Mouse (Mus musculus) liver, embryonic 11.5 days (tissue): ENCODE measurements around the gene Sgk2. TPM values are rescaled to one million over a fixed set of nuclear protein-coding genes. Genes with fewer than 3 reads are reported as not detected.
A peak's percentile ranks its signal among the peaks of the same experiment; 100 is the strongest.

Source experiments
- ATAC-seq: fragments of 200-750 bp; cut with Nextera tagmentation; replicated peaks from 2 replicates; pipeline ENCODE4 v1.8.0; 2017; ENCODE audit warnings: moderate number of reproducible peaks, mild to moderate bottlenecking, moderate TSS enrichment, moderate library complexity; ENCODE audit not compliant: low FRiP score
- DNase-seq: peaks from one replicate; pipeline ENCODE4 v3.0.0-alpha.2; 2017; ENCODE audit warnings: low spot score
- H3K27ac ChIP-seq: fragments of 300-500 bp; sonication (generic); 2 replicates; pipeline ENCODE4 v1.5.1; 2014; ENCODE audit warnings: mild to moderate bottlenecking, low read depth, low read length, control low read depth
- H3K27me3 ChIP-seq: fragments of 300-500 bp; sonication (generic); replicated peaks from 2 replicates; pipeline ENCODE4 v1.6.1; 2014; ENCODE audit warnings: low read length, mixed read lengths; ENCODE audit not compliant: control insufficient read depth, insufficient read depth
- H3K36me3 ChIP-seq: fragments of 300-500 bp; sonication (generic); 2 replicates; pipeline ENCODE4 v1.6.1; 2014; ENCODE audit warnings: mild to moderate bottlenecking, low read length, moderate library complexity, mixed read lengths; ENCODE audit not compliant: control insufficient read depth, insufficient read depth
- H3K4me1 ChIP-seq: fragments of 300-500 bp; sonication (generic); replicated peaks from 2 replicates; pipeline ENCODE4 v1.6.1; 2014; ENCODE audit warnings: low read length, mixed read lengths; ENCODE audit not compliant: control insufficient read depth, insufficient read depth
- H3K4me2 ChIP-seq: fragments of 300-500 bp; sonication (generic); 2 replicates; pipeline ENCODE4 v1.6.1; 2014; ENCODE audit warnings: mild to moderate bottlenecking, control low read depth, moderate library complexity
- H3K4me3 ChIP-seq: fragments of 300-500 bp; sonication (generic); 2 replicates; pipeline ENCODE4 v1.5.1; 2014; ENCODE audit warnings: low read depth, low read length, control low read depth
- H3K9ac ChIP-seq: fragments of 300-500 bp; sonication (generic); 2 replicates; pipeline ENCODE4 v1.6.1; 2014; ENCODE audit warnings: low read depth, low read length, control low read depth
- H3K9me3 ChIP-seq: fragments of 300-500 bp; sonication (generic); 2 replicates; pipeline ENCODE4 v1.6.1; 2016; ENCODE audit warnings: low read length, inconsistent platforms, mixed read lengths; ENCODE audit not compliant: control insufficient read depth
- WGBS: fragments of 180-500 bp; shearing (Covaris S2); extraction: QIAGEN DNeasy Blood & Tissue Kit; methylation state at CpG from one replicate; pipeline ENCODE4 v1.1.7; 2014; 5-methylcytosine and 5-hydroxymethylcytosine counted together
- polyA plus RNA-seq: library from polyadenylated mRNA; unstranded; fragments of >200 nt; fragmentation: Nextera tagmentation; extraction: Ambion mirVana; gene quantifications from 2 replicates; pipeline ENCODE4 v1.2.1, GENCODE M21; 2014

Gene Sgk2
- polyA plus RNA-seq, 1 experiment from 2014 or later: 2.8 TPM

- Histone ChIP-seq H3K27me3 (no peaks in the 10 kb centered on the region), H3K9ac (no peak overlapping the region), H3K4me3 (no peak overlapping the region), H3K9me3 (no peaks in the 10 kb centered on the region), H3K27ac (no peak overlapping the region), H3K4me2 (no peak overlapping the region), H3K36me3 (no peaks in the 10 kb centered on the region), H3K4me1 (no peaks in the 10 kb centered on the region)
- ATAC-seq (no peak), DNase-seq (no peak)
- WGBS: 69% methylated on average over 9 of the region's 9 CpGs
Measured at GRCm38 (mm10) chr2:162993881-162994616, 6.9 kb downstream of the Sgk2 start.

GRCm38 (mm10) chr2:162998528-162999230, 11.5 kb downstream of the Sgk2 start:
- H3K9ac ChIP-seq: no peak overlapping the region

GRCm38 (mm10) chr2:162999744-163000143, 12.6 kb downstream of the Sgk2 start:
- 23% methylated on average over 3 of the region's 3 CpGs for WGBS
- H3K4me1 ChIP-seq: no peaks in the 10 kb centered on the region
- H3K27me3 ChIP-seq: no peaks in the 10 kb centered on the region

More at GRCm38 (mm10) chr2:162998528-162999230, 11.5 kb downstream of the Sgk2 start:
- H3K4me1 ChIP-seq: no peaks in the 10 kb centered on the region
- no peaks in the 10 kb centered on the region for H3K27me3 ChIP-seq
- 26% methylated on average over 18 of the region's 18 CpGs for WGBS
- ATAC-seq (peak; percentile 61), DNase-seq (peak; percentile 59)
- H3K36me3 ChIP-seq: no peaks in the 10 kb centered on the region
- no peaks in the 10 kb centered on the region for H3K9me3 ChIP-seq
- no peak overlapping the region for H3K27ac ChIP-seq
- no peak overlapping the region for H3K4me3 ChIP-seq
- H3K4me2 ChIP-seq: peak overlapping the region; percentile 42

GRCm38 (mm10) chr2:163001071-163001470, 13.9 kb downstream of the Sgk2 start:
- WGBS: 97% methylated on average over 1 of the region's 1 CpGs

More at GRCm38 (mm10) chr2:162999744-163000143, 12.6 kb downstream of the Sgk2 start:
- H3K4me3 ChIP-seq: no peak overlapping the region
- no peak overlapping the region for H3K27ac ChIP-seq
- no peak for DNase-seq
- H3K9me3 ChIP-seq: no peaks in the 10 kb centered on the region
- no peaks in the 10 kb centered on the region for H3K36me3 ChIP-seq
- ATAC-seq: no peak
- H3K9ac ChIP-seq: no peak overlapping the region
- H3K4me2 ChIP-seq: no peak overlapping the region

GRCm38 (mm10) chr2:163007299-163007698, 20.2 kb downstream of the Sgk2 start:
- Histone ChIP-seq H3K4me3 (no peak overlapping the region), H3K4me2 (no peak overlapping the region), H3K27ac (no peak overlapping the region), H3K4me1 (no peaks in the 10 kb centered on the region), H3K27me3 (no peaks in the 10 kb centered on the region), H3K9ac (no peak overlapping the region), H3K36me3 (no peaks in the 10 kb centered on the region), H3K9me3 (no peaks in the 10 kb centered on the region)
- no peak for ATAC-seq
- no peak for DNase-seq
- 61% methylated on average over 4 of the region's 4 CpGs for WGBS

More at GRCm38 (mm10) chr2:163001071-163001470, 13.9 kb downstream of the Sgk2 start:
- no peaks in the 10 kb centered on the region for H3K4me1 ChIP-seq
- no peak overlapping the region for H3K4me3 ChIP-seq
- H3K27ac ChIP-seq: no peak overlapping the region
- H3K9ac ChIP-seq: no peak overlapping the region
- DNase-seq: no peak
- H3K9me3 ChIP-seq: no peaks in the 10 kb centered on the region
- no peaks in the 10 kb centered on the region for H3K27me3 ChIP-seq
- H3K36me3 ChIP-seq: no peaks in the 10 kb centered on the region
- H3K4me2 ChIP-seq: no peak overlapping the region
- ATAC-seq: no peak

GRCm38 (mm10) chr2:163016916-163017743, 30.0 kb downstream of the Sgk2 start, which contains the start of gene Ift52:
Gene Ift52, plus strand, starts transcription at chr2:163017354.
- H3K9me3 ChIP-seq: no peaks in the 10 kb centered on the region
- no peaks in the 10 kb centered on the region for H3K36me3 ChIP-seq
- DNase-seq (peak; percentile 92), ATAC-seq (peak; percentile 95)
- H3K4me1 ChIP-seq: peaks cover 7% of the 10 kb centered on the region
- peak within 1 kb of the TSS; percentile 28; the same call in 1 of the 2 replicates for H3K27ac ChIP-seq
- WGBS: under 1% methylated on average over 57 of the region's 57 CpGs
- H3K27me3 ChIP-seq: no peaks in the 10 kb centered on the region
- peak within 1 kb of the TSS; percentile 94 for H3K4me3 ChIP-seq
- H3K9ac ChIP-seq: peak within 1 kb of the TSS; percentile 81
- H3K4me2 ChIP-seq: peak within 1 kb of the TSS; percentile 74

- H3K4me3 ChIP-seq: no peak overlapping the region
- no peak for DNase-seq
- no peak overlapping the region for H3K4me2 ChIP-seq
- no peaks in the 10 kb centered on the region for H3K9me3 ChIP-seq
- no peaks in the 10 kb centered on the region for H3K4me1 ChIP-seq
- 86% methylated on average over 5 of the region's 5 CpGs for WGBS
- ATAC-seq: no peak
- H3K27ac ChIP-seq: no peak overlapping the region
- H3K9ac ChIP-seq: no peak overlapping the region
- H3K36me3 ChIP-seq: peaks cover 16% of the 10 kb centered on the region
- H3K27me3 ChIP-seq: no peaks in the 10 kb centered on the region
Measured at GRCm38 (mm10) chr2:163031289-163031688, 44.2 kb downstream of the Sgk2 start.

GRCm38 (mm10) chr2:163031757-163032156, 44.6 kb downstream of the Sgk2 start:
- Histone ChIP-seq H3K36me3 (peaks cover 16% of the 10 kb centered on the region), H3K4me2 (no peak overlapping the region), H3K27ac (no peak overlapping the region), H3K4me1 (no peaks in the 10 kb centered on the region), H3K4me3 (no peak overlapping the region), H3K9ac (no peak overlapping the region), H3K27me3 (no peaks in the 10 kb centered on the region), H3K9me3 (no peaks in the 10 kb centered on the region)
- DNase-seq: no peak
- no peak for ATAC-seq
- 73% methylated on average over 2 of the region's 2 CpGs for WGBS
